Mouse (Mus musculus) naive thymus-derived CD4-positive, alpha-beta T cell, adult 2 months (primary cell): Measurements from ENCODE around the gene Nrp2.

Experiments
- DNase-seq: peaks from one replicate; pipeline ENCODE4 v3.0.0-alpha.2; 2011; ENCODE audit warnings: low read depth

The Nrp2 gene

GRCm38 (mm10) chr1:62859556-62860300, 156.6 kb downstream of the Nrp2 start:
- no peak for DNase-seq

DNA sequence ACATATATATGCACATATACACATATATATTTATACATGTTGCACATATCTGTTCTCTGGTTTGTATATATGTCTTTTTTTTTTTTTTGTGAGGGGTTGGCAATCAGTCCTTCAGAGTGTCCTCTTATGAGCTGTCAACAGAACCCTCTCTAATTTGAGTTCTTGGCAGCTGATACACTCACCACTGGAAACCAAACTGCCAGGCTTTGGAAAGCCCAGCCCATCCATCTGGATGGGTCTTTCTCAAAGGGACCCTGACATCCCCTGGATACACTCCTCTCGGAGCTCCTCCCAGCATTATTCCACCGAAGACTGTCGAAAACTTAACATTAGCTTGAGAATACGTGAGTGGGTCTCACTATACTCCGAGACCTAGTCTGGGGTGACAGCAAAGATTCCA, 157.2 kb downstream of the Nrp2 start:
- no peak for DNase-seq

GRCm38 (mm10) chr1:62860788-62861187, 157.7 kb downstream of the Nrp2 start:
- no peak for DNase-seq
